Mouse (Mus musculus) hindbrain, embryonic 11.5 days (tissue): ENCODE results near the gene Elovl2. TPM values are rescaled to one million over a fixed set of nuclear protein-coding genes. Genes with fewer than 3 reads are reported as not detected.
"Not testable (repeated sequence)": the region's sequence is repeated elsewhere in the genome, so short reads cannot be mapped to it uniquely, and the experiment has no call there.

ENCODE experiments used
- ATAC-seq: fragments of 200-750 bp; cut with Nextera tagmentation; 2 replicates; pipeline ENCODE4 v1.8.0; 2017; ENCODE audit warnings: mild to moderate bottlenecking, moderate TSS enrichment, moderate library complexity; ENCODE audit not compliant: low FRiP score
- DNase-seq: peaks from one replicate; pipeline ENCODE4 v3.0.0-alpha.2; 2015; ENCODE audit warnings: low spot score
- H3K27ac ChIP-seq: fragments of 300-500 bp; sonication (generic); 2 replicates; pipeline ENCODE4 v1.5.1; 2014; ENCODE audit warnings: mild to moderate bottlenecking, low read depth, low read length
- H3K27me3 ChIP-seq: fragments of 300-500 bp; sonication (generic); 2 replicates; pipeline ENCODE4 v1.6.1; 2014; ENCODE audit warnings: mild to moderate bottlenecking, low read length, moderate library complexity, mixed read lengths; ENCODE audit not compliant: control insufficient read depth, insufficient read depth
- H3K36me3 ChIP-seq: fragments of 300-500 bp; sonication (generic); 2 replicates; pipeline ENCODE4 v1.6.1; 2014; ENCODE audit warnings: mild to moderate bottlenecking, low read length, moderate library complexity, mixed read lengths; ENCODE audit not compliant: control insufficient read depth, insufficient read depth
- H3K4me1 ChIP-seq: fragments of 300-500 bp; sonication (generic); replicated peaks from 2 replicates; pipeline ENCODE4 v1.6.1; 2014; ENCODE audit warnings: low read length, mixed read lengths; ENCODE audit not compliant: control insufficient read depth, insufficient read depth
- H3K4me2 ChIP-seq: fragments of 300-500 bp; sonication (generic); replicated peaks from 2 replicates; pipeline ENCODE4 v1.6.1; 2014; ENCODE audit warnings: mild to moderate bottlenecking, low read depth, low read length
- H3K4me3 ChIP-seq: fragments of 300-500 bp; sonication (generic); 2 replicates; pipeline ENCODE4 v1.5.1; 2014; ENCODE audit warnings: low read depth, low read length
- H3K9ac ChIP-seq: fragments of 300-500 bp; sonication (generic); 2 replicates; pipeline ENCODE4 v1.6.1; 2014; ENCODE audit warnings: low read depth, low read length
- H3K9me3 ChIP-seq: fragments of 300-500 bp; sonication (generic); 2 replicates; pipeline ENCODE4 v1.6.1; 2016; ENCODE audit warnings: low read length; ENCODE audit not compliant: control insufficient read depth
- WGBS: fragments of 180-500 bp; shearing (Covaris S2); extraction: QIAGEN DNeasy Blood & Tissue Kit; methylation state at CpG from one replicate; pipeline ENCODE4 v1.1.7; 2014; 5-methylcytosine and 5-hydroxymethylcytosine counted together
- polyA plus RNA-seq: library from polyadenylated mRNA; unstranded; fragments of >200 nt; fragmentation: Nextera tagmentation; extraction: Ambion mirVana; gene quantifications from 2 replicates; pipeline ENCODE4 v1.2.1, GENCODE M21; 2014

Gene Elovl2
- polyA plus RNA-seq, 1 experiment from 2014 or later: 37.3 TPM

DNA sequence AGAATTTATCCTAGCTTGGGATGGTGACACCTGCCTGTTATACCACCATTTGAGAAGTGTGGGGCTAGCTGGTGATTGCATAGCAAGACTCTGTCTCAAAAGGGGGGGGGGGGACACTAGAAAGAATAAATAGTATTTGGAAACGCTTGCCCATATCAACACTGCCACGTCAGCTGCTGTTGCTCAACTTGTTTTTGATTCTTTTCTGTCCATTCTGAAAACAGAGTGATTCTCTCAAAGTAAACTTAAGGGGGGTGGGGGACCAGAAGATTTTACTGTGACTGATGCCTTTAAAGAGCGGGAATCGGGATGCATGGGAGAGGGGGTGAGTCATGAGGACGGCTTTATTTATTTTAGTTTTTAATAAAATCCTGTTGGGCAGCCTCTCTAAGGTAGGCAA is 6.3 kb upstream of the Elovl2 start:
- H3K9me3 ChIP-seq: no peaks in the 10 kb centered on the region
- H3K9ac ChIP-seq: no peak overlapping the region
- DNase-seq (no peak), ATAC-seq (no peak)
- no peaks in the 10 kb centered on the region for H3K4me1 ChIP-seq
- 87% methylated on average over 5 of the region's 5 CpGs for WGBS
- H3K36me3 ChIP-seq: no peaks in the 10 kb centered on the region
- no peaks in the 10 kb centered on the region for H3K27me3 ChIP-seq
- no peak overlapping the region for H3K27ac ChIP-seq
- no peak overlapping the region for H3K4me3 ChIP-seq
- H3K4me2 ChIP-seq: no peak overlapping the region

DNA sequence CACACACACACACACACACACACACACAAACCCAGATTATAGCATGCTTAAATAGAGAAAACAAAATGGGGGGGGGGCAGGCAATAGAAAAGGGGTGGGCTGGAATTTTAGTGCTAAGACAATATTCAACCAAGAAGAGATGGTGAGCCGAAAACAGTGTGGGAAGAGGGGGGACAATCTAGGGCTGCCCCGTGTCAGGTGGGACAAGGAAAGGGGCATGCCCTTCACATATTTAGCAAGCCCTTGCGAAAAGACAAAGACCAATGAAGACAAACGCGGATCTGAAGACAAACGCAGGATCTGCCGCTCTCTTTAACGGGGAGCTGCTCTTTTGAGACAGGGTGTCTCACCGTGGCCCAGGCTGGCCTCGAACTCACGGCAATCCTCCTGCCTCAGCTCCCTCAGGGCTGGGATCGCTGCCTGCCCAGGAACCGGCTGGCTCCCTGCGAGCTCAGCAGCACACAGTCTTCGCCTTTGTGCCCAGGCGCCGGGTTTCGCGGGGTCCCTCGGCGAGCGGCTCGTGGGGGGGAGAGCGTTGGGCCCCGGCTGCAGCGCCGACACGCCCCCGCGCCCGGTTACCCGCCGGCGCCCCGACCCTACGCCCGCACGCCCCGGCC is 410 bp downstream of the Elovl2 start:
- no peaks in the 10 kb centered on the region for H3K9me3 ChIP-seq
- H3K27me3 ChIP-seq: no peaks in the 10 kb centered on the region
- WGBS: 3% methylated on average over 37 of the region's 39 CpGs
- peak overlapping the region; percentile 73 for H3K4me3 ChIP-seq
- DNase-seq (peak; percentile 74), ATAC-seq (peak; percentile 87)
- H3K27ac ChIP-seq: peak overlapping the region; percentile 67
- no peaks in the 10 kb centered on the region for H3K36me3 ChIP-seq
- H3K9ac ChIP-seq: peak overlapping the region; percentile 89
- H3K4me1 ChIP-seq: no peaks in the 10 kb centered on the region
- peak overlapping the region; percentile 37 for H3K4me2 ChIP-seq

DNA sequence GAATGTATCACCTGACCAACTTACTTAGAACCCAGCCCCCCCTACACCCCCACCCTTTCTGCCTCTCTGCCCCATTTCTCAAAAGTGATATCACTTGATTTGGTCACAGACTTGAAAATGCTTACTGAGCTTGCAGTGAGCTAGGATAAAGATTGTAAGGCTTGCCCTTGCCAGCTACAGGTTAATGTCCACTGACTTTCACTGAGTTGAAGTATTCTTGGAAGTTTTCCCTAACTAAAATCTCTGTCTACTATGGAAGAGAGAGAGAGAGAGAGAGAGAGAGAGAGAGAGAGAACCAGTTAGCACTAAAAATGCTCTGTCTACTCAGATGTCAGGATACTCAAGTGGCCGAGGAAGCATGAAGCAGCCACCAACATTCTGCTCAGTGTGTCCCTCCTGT is 1.1 kb downstream of the Elovl2 start:
- no peaks in the 10 kb centered on the region for H3K9me3 ChIP-seq
- WGBS: 36% methylated on average over 1 of the region's 1 CpGs
- H3K4me1 ChIP-seq: no peaks in the 10 kb centered on the region
- no peak for ATAC-seq
- peak overlapping the region; percentile 73; the same call in 1 of the 2 replicates for H3K4me3 ChIP-seq
- no peak for DNase-seq
- peak overlapping the region; percentile 37; the same call in 1 of the 2 replicates for H3K4me2 ChIP-seq
- no peak overlapping the region for H3K27ac ChIP-seq
- no peaks in the 10 kb centered on the region for H3K36me3 ChIP-seq
- H3K9ac ChIP-seq: no peak overlapping the region
- no peaks in the 10 kb centered on the region for H3K27me3 ChIP-seq

- Histone ChIP-seq H3K36me3 (no peaks in the 10 kb centered on the region), H3K4me2 (no peak overlapping the region), H3K9me3 (no peaks in the 10 kb centered on the region), H3K27me3 (no peaks in the 10 kb centered on the region), H3K4me1 (no peaks in the 10 kb centered on the region), H3K9ac (no peak overlapping the region), H3K27ac (no peak overlapping the region), H3K4me3 (no peak overlapping the region)
- DNase-seq (no peak), ATAC-seq (no peak)
- 72% methylated on average over 3 of the region's 3 CpGs for WGBS
Observed at GRCm38 (mm10) chr13:41216236-41216635, 4.0 kb downstream of the Elovl2 start.

- Histone ChIP-seq H3K36me3 (no peaks in the 10 kb centered on the region), H3K4me1 (no peaks in the 10 kb centered on the region), H3K27ac (no peak overlapping the region), H3K27me3 (no peaks in the 10 kb centered on the region), H3K4me3 (no peak overlapping the region), H3K9ac (no peak overlapping the region), H3K9me3 (no peaks in the 10 kb centered on the region), H3K4me2 (no peak overlapping the region)
- ATAC-seq: no peak
- DNase-seq: no peak
- 86% methylated on average over 6 of the region's 6 CpGs for WGBS
Observed at GRCm38 (mm10) chr13:41215669-41216068, 4.5 kb downstream of the Elovl2 start.

DNA sequence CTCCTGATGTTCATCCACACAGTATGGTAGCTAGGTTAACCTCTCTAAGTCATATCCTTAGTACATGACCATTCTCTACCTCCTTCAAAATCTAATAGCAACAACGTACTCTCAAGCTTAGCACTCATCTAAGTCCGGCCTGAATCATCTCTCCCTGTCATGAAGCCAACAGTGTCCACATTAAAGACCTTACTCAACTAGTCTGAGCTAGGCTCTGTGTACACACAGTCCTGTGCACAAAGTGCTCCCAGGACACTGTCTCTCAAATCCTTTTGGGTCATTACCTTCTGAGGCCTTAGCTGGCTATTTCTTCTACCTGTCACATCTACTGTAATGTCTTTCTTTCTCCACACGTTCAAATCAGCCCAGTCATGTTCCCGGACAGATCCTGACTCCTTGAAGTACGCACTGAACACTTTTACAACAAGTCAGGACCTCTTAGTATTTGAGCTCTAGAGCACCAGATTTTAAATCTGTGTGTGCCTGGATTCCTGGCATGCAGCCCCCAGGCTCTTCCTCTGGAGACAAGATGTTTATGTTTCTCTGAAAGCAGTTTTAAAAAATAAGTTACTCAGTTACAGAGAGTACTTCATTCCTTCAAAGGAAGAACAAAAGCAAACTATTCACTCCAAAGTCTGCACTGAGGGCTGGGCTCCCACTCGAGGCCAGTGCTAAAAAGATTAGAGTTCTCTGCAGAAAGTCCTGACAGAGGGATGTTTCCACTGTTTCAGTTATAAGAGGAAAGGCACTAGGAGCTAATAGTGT is 7.5 kb downstream of the Elovl2 start:
- 76% methylated on average over 6 of the region's 6 CpGs for WGBS
- Histone ChIP-seq H3K4me1 (no peaks in the 10 kb centered on the region), H3K27me3 (no peaks in the 10 kb centered on the region), H3K27ac (no peak overlapping the region), H3K9me3 (no peaks in the 10 kb centered on the region), H3K4me2 (no peak overlapping the region), H3K36me3 (no peaks in the 10 kb centered on the region), H3K4me3 (no peak overlapping the region), H3K9ac (no peak overlapping the region)
- DNase-seq (no peak), ATAC-seq (no peak)

DNA sequence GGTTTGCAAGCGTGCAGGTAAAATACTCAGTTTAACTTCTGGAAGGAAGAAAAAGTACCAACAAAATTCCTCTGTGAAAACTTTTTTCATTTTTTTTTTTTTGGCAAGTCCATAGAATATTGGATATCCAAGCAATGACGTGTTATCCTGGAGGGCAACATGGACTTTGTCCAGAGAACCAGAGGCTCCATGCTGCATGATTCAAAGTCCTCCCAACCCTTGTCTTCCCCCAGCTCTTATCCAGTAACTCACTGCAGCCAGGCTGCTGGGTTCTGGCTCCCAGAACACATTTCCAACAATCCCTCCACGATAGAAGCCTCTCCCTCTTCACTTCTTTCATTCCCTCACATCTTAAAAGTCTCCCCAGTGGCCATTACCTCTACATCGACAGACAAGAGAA is 8.9 kb downstream of the Elovl2 start:
- Histone ChIP-seq H3K4me2 (no peak overlapping the region), H3K36me3 (no peaks in the 10 kb centered on the region), H3K27me3 (no peaks in the 10 kb centered on the region), H3K4me3 (no peak overlapping the region), H3K27ac (no peak overlapping the region), H3K9ac (no peak overlapping the region), H3K9me3 (no peaks in the 10 kb centered on the region), H3K4me1 (no peaks in the 10 kb centered on the region)
- DNase-seq: no peak
- ATAC-seq: no peak
- WGBS: 88% methylated on average over 4 of the region's 4 CpGs

DNA sequence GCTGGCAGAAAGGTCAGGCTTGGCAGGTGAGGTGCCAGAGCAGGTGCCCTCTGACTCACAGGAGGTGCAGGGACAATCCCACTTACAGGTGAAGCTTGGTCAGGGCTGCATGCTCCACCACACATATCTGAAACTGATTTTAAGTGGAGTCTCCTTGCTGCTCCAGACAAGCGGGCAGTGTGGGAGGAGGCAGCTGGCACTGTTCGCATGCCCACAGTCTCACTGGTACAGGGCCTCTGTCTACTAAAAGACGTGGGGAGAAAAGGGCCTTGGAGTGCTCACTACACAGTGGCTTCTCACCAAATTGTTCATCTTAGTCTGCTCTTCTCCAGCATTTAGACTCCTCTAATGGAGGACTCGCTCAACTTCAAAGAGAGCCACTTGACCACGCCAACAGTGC is 14.0 kb downstream of the Elovl2 start:
- Histone ChIP-seq H3K27ac (no peak overlapping the region), H3K4me2 (no peak overlapping the region), H3K9ac (no peak overlapping the region), H3K9me3 (no peaks in the 10 kb centered on the region), H3K36me3 (no peaks in the 10 kb centered on the region), H3K4me3 (no peak overlapping the region), H3K27me3 (no peaks in the 10 kb centered on the region), H3K4me1 (no peaks in the 10 kb centered on the region)
- no peak for DNase-seq
- no peak for ATAC-seq
- WGBS: 94% methylated on average over 5 of the region's 5 CpGs

DNA sequence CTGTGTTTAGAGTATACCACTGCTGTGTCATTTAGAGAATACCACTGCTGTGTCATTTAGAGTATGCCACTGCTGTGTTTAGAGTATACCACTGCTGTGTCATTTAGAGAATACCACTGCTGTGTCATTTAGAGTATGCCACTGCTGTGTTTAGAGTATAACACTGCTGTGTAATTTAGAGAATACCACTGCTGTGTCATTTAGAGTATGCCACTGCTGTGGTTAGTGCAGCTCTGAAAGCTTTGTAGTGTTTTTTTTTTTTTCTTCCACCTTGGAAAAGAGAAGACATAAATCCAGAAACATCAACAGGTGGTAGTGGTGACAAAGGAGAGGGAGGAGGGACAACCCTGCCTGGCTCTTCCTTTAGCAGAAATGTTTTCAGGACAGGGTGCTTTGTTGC is 14.6 kb downstream of the Elovl2 start:
- H3K4me3 ChIP-seq, ATAC-seq: not testable (repeated sequence)

More for the DNA sequence above, 14.6 kb downstream of the Elovl2 start:
- H3K9ac ChIP-seq, H3K4me1 ChIP-seq, DNase-seq, H3K36me3 ChIP-seq, H3K27me3 ChIP-seq, H3K9me3 ChIP-seq, H3K27ac ChIP-seq, H3K4me2 ChIP-seq: not testable (repeated sequence)
